Mouse (Mus musculus) retina, postnatal 1 day (tissue): ENCODE measurements around the gene Zic2.

Source experiments
- DNase-seq: peaks from one replicate; pipeline ENCODE4 v3.0.0-alpha.2; 2012

Zic2 gene

GRCm38 (mm10) chr14:122462689-122463079 is 12.6 kb upstream of the Zic2 start:
- peak; percentile 35 for DNase-seq

- DNase-seq, result peak; percentile 66
Measured at GRCm38 (mm10) chr14:122463080-122463691, 12.0 kb upstream of the Zic2 start.

DNA sequence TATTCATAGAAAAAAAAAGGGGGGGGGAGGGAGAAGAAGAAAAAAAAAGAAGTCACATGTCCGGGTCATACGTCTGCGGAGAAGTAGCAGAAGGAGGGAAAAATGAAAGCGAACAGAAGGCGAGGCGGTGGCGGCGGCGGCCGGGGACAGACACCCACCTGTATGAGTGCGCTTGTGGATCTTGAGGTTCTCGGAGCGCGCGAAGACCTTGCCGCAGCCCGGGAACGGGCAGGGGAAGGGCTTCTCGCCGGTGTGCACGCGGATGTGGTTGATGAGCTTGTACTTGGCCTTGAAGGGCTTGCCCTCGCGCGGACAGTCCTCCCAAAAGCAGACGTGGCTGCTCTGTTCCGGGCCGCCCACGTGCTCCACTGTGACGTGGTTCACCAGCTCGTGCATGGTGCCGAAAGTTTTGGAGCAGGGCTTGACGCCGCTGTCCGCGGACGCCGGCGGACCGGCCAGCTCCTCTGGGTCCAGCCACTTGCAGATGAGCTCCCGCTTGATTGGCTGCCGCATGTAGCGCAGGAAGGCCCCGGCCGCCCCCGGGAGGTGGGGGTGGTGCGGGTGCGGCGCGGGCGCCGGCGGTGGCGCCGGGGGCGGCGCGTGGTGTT is 11.4 kb upstream of the Zic2 start:
- peak; percentile 87 for DNase-seq

- no peak for DNase-seq
Measured at GRCm38 (mm10) chr14:122464351-122464762, 10.9 kb upstream of the Zic2 start.

DNA sequence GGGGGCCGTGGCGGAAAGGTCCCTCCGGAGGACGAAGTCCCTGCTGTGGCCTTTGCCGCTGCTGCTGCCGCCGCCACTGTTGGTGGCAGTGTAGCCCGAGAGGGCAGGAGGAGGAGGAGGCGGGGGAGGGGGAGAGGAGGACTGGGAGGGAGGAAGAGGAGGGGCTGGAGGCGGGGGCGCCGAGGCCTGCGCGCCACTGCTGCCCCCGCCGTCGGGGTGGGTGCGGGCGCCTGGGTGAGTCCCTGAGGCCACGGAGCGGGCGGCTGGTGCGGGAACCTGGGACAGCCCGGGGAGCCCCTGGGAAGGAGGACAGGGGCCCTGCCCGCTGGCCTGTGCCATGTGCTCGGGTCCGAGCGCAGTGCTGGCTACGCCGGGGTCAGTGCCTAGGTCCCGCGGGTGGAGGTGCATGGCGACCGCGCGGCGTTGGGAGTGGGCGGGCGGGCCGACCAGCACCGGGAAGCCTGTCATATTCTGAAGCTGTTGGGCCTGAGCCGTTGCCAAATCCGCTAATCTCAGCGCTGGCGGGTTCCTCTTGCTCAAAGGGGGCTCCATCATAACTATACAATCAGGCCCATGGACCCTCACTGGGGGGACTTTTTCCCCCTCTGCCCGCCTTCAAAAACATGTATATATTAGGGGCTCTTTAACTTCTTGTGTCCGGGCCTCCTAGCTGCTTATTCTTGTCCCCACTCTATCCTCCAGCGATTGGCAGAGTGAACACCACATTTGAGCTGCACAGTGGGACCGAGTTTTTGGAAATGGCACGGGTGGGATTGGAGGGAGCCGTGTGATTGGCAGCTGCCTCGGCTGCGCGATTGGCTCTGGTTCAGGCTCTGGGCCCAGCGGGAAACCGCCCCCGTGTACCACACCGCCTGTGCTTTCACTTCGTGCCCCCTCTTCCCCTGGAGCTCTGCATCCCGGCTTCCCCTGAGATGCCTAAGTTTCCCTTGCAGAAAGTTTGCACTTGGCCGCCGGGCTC is 10.2 kb upstream of the Zic2 start, which contains the start of gene Zic5:
TSS of gene Zic5 (minus strand) at position 915 of the 979 bp plus-strand sequence.
- peak; percentile 95 for DNase-seq

DNA sequence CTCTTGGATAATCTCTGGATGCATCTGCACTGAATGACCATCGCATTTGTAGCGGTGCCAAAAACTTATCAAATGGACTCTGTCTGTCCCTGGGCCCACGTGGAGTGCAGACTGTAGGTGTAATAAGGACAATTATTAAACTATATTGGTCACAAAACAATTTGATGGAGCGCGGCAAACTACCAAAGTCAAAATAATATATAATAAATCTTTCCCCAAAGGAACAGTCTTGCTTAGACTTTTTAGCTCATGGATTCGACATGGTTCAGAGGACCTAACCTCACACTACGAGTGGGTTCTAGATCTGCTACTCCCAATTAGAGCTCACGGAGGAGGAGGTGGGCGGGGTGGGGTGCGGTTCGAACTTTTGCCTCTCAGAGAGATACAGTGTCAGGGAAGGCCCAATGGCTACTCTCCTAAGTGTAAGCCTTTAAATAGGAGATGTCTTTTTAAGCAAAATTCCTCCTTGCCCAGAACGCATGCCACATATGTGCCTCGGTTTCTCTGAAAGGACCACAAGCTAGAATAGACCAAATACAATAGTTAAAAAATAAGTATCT is 9.2 kb upstream of the Zic2 start:
- DNase-seq, result no peak

- DNase-seq, result no peak
Measured at GRCm38 (mm10) chr14:122466756-122467362, 8.4 kb upstream of the Zic2 start.

DNA sequence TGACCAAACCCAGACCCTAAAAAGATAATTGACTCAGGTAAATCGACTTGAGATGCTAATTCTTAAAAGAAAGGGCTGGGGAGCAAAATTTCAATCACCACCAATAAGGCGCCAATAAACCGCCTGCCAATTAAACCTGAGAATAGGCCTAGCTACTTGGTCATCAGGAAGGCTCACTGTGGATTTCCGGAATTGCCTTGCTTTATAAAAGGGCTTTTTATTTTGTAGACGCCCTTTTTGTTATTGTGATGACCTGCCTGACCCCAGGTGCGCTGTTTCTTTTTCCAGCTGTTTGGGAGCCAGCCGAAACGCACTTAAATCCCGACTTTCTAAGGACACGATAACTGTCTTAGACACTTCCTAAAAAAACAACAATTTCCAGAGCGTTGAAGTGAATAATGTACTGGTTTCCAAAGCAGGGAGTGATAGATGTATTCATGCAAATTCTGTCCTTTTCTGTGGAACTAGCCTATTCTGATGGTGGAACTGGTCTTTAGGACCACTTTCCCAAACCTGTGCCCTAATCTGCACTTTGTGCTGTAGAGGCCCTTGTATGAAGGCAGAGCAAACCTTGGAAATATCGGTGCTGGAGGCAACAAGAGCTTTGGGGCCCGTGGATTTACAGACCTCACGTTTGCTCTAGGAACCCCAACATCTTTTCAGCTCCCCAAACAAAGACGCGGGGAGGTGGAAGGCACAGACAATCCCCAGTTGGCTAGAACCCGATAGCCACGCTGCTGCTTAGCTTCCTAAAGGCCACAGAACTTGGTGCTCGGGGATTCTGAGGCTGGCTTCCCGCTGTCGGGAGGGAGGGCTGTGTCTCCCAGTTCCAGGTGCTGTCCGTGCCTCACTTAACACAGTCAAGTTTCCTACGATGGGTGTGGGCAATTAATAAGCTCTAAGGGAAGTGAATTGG is 7.1 kb upstream of the Zic2 start:
- DNase-seq, result peak; percentile 39

DNA sequence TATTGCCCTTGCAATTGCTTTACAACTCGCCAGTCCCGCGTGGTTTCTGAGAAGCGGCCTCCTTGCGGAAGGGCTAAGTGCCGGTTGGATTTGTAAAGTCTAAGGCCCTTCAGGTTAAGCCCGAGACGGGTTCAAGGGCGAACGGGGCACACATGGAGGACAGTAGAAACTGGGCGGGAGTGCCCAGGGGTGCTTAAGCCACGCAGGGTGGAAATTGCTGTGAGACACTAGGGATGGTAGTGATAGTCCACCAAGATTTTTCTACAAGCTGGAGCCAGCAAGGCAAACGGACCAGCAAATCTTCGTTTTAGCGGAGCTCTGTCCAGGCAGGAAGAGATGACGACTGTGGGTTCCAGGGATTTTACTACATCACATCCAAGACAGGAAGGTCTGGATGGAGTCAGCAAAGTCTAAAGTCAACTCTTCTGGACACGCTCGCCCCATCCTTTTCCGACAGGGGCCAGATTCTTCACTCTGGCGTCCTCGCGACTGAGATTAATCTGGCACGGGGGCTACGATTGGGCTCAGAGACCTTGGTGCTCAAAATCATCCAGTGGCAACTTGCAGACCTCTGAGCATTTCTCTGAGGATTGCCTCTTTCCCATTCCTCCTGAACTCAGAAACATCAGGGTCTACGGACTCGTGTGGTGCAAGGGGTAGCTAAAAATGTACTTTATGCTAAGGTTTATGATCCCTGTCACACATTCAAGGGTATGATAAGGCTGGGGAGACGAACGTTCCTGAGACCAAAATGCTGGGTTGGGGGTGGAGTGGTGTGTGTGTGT is 6.1 kb upstream of the Zic2 start:
- peak; percentile 51 for DNase-seq

GRCm38 (mm10) chr14:122471449-122472085 is 3.7 kb upstream of the Zic2 start:
- peak; percentile 43 for DNase-seq

DNA sequence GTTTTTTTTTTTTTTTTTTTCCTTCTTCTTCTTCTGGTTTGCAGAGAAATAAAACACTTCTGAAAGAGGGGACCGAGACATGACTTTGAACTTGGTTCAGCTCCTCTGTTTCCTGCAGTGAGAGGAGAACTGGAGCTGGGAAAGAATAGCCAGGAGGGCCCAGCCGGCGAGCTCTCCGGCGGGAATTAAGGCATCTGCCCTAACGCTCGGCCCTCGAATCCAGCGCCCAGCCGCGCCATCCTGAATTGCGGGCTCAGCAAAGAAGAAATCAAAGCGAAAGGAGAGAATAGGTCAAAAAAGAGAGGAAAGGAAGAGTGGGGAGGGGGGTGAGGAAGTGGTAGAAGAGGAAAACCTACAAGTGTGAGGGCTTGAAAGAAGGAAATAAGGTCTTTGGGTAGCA is 3.1 kb upstream of the Zic2 start:
- DNase-seq, result peak; percentile 51

DNA sequence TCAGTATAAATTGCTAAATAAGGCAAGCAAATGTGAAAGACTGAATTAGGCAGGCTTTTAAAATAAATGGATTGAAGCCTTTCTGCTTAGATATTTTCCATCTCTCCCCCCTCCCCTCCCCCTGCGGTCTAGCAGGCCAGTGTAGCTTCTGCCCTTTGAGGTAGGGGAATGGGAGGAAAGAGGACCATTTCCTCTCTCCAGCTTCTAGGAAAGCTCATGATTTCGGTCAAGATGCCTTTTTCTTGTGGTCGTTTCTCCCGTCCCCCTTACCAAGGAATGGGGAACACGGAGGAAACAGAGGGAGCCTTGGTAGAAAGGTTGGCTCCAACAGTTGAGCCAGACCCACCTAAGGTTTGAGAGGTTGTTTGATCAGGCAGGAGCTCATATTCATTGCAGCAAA is 2.6 kb upstream of the Zic2 start:
- DNase-seq, result peak; percentile 35

DNA sequence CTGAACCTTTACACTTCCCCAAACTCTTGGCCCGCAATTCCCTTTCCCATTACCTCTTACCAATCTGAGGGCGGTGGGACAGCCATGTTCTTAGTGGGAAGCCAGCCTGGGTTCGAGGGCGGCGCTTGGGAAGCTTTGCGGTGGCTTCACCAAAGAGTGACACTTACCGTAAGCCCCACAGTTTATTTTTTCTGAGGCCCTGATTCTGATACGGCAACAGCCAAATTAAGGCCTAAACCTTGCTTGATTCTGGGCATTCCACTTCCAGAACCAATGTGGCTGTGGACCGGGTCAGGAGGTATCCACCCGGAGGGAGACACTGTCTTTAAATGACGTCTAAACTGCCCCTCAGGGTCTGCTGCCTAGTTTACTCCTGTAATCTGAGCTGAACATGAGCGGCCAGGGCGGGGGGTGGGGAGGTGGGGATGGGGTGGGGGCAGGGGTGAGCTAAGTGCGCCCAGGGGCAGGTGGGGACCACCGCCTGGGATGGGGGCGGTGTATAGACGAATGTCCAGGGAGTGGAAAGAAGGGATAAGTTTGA is 2.0 kb upstream of the Zic2 start:
- peak; percentile 40 for DNase-seq

GRCm38 (mm10) chr14:122474041-122474890 is 969 bp upstream of the Zic2 start:
- DNase-seq, result peak; percentile 97

DNA sequence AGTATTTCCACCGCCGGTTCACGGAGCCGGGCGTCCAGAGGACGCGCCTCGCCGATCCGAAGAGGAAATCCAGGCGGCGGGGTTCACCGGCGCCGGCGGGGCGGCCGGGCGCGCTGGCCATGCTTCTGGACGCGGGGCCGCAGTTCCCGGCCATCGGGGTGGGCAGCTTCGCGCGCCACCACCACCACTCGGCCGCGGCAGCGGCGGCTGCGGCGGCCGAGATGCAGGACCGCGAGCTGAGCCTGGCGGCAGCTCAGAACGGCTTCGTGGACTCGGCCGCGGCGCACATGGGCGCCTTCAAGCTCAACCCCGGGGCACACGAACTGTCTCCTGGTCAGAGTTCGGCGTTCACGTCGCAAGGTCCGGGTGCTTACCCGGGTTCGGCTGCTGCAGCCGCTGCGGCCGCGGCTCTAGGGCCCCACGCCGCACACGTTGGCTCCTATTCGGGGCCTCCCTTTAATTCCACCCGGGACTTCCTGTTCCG is 364 bp downstream of the Zic2 start:
- no peak for DNase-seq

- peak; percentile 61 for DNase-seq
Measured at GRCm38 (mm10) chr14:122476041-122476821, 996 bp downstream of the Zic2 start.

DNA sequence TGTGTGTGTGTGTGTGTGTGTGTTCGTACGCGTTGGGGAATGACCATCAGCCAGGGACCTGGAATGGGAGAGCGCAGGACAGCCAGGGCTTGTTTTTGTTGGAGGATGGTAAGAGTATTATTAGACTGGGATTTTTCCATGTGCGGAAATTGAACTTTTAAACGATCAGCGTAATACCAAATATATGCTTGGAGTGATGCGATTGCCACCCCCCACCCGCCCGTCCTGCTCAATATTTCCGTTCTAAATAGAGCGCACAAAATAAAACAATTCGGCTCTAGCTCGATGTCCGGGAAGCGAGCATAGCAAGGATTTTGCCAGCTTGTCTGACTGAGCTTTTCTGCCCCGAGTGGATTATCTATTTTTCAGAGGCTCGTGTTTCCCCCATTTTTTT is 1.6 kb downstream of the Zic2 start:
- DNase-seq, result no peak

- DNase-seq, result peak; percentile 47
Measured at GRCm38 (mm10) chr14:122477261-122477671, 2.0 kb downstream of the Zic2 start.
